Mouse (Mus musculus): ENCODE data around the gene Foxo1. TPM values are rescaled to one million over a fixed set of nuclear protein-coding genes. Genes with fewer than 3 reads are reported as not detected.

The Foxo1 gene
- 1.0 and 1.1 TPM in 2 replicates for polyA plus RNA-seq (2012; rRNA removed)

DNA sequence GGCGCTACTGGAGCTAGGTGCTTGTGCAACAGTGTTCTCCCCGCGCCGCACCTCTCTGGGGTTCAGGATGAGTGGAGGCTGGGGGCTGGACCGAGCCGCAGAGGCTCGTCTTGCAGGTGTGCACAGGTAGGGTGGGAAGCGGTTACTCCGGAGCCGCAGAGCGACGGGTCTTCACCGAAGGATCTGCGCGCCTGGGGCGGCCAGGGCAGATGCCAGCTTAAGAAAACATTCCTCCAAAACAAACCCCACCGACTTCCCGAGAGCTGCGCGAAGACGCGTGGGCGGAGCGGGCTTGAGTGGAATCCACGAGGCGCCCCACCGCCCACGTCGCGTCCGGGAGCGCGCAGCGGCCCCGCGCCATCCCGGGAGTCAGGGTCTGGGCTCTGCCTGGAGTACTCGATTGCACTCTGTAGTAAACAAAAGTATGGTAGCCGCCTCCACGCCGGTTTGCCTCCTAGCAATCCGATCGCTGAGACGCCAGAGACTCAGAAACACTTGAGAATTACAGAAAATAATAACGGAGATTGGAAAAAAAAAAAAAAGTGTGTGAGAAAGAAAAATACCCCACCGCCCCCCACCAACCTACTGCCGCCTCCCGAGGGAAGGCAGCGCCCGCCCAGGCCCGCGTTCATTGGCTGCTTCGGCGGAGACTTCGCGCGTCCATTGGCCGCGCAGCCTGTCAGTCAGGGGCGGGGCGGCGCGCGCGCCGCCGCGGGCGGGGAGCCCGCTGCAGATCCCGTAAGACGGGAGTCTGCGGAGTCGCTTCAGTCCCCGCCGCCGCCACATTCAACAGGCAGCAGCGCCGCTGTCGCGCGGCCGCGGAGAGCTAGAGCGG lies at the start of gene Foxo1:
TSS of gene Foxo1 (plus strand) at position 685 of the 835 bp plus-strand sequence.

Other genes starting within 250 kb of the Foxo1 start
- gene Maml3, start 163.3 kb upstream of the Foxo1 start, polyA plus RNA-seq (2012; rRNA removed) = 0.57 and 0.78 TPM in 2 replicates

Measured in liver, embryonic 14 days (tissue).